Mouse (Mus musculus) CH12.LX (cell line): ENCODE measurements at regions not wholly inside any gene's neighbourhood (a gene's known extent, or its start where the extent isn't known, plus 50 kb on each side); places are given as distances from the start of the nearest gene placed in this dataset.

Experiments
- DNase-seq: peaks from one replicate; pipeline ENCODE4 v3.0.0-alpha.2; 2013; ENCODE audit errors: extremely low read depth
- H3K27ac ChIP-seq: 2 replicates; pipeline ENCODE4 v1.5.1; 2012; ENCODE audit warnings: low read depth, mild to moderate bottlenecking, control low read depth, moderate library complexity; ENCODE audit not compliant: insufficient read depth
- H3K27me3 ChIP-seq: replicated peaks from 2 replicates; pipeline ENCODE3; 2012; ENCODE audit warnings: inconsistent platforms
- H3K36me3 ChIP-seq, 2 experiments: replicated peaks in 1 of 2; 2 replicates each; pipeline versions ENCODE3 to v1.6.1; 2012; ENCODE audit warnings: inconsistent platforms in 1 of 2, low read length in 1 of 2, mild to moderate bottlenecking in 1 of 2, mixed read lengths in 1 of 2, moderate library complexity in 1 of 2; ENCODE audit not compliant: control insufficient read depth in 1 of 2, insufficient read depth in 1 of 2
- H3K4me1 ChIP-seq, 2 experiments: 2 replicates each; pipeline ENCODE4 v1.6.1; 2012; ENCODE audit warnings: inconsistent platforms in 1 of 2, moderate library complexity in 1 of 2; ENCODE audit not compliant: insufficient read depth in 2 of 2, control insufficient read depth in 1 of 2
- H3K4me2 ChIP-seq: 2 replicates; pipeline ENCODE4 v1.6.1; 2012; ENCODE audit warnings: low read depth, mild to moderate bottlenecking, control low read depth; ENCODE audit not compliant: poor library complexity, insufficient read depth, severe bottlenecking
- H3K4me3 ChIP-seq, 3 experiments: fragments of 150-350 bp in 1 of 3; sonication (generic) in 1 of 3; replicated peaks in 1 of 3; 2 replicates each; pipeline versions ENCODE3 to v1.5.1; 2011 to 2012; ENCODE audit warnings: low read depth in 2 of 3, low read length in 2 of 3, mild to moderate bottlenecking in 2 of 3, moderate library complexity in 2 of 3, control low read depth in 1 of 3, improper control_type of control experiment in 1 of 3, inconsistent platforms in 1 of 3, mixed read lengths in 1 of 3; ENCODE audit not compliant: poor library complexity in 1 of 3
- H3K79me2 ChIP-seq: replicated peaks from 2 replicates; pipeline ENCODE4 v1.6.1; 2012; ENCODE audit warnings: mild to moderate bottlenecking, moderate library complexity; ENCODE audit not compliant: control insufficient read depth, poor library complexity, insufficient read depth, severe bottlenecking; ENCODE audit errors: extremely low read depth
- H3K9ac ChIP-seq: 2 replicates; pipeline ENCODE4 v1.6.1; 2012; ENCODE audit warnings: low read depth, mild to moderate bottlenecking, control low read depth, moderate library complexity; ENCODE audit not compliant: insufficient read depth
- H3K9me3 ChIP-seq: replicated peaks from 2 replicates; pipeline ENCODE3; 2012; ENCODE audit warnings: low read length, inconsistent platforms, mixed read lengths
- BHLHE40 ChIP-seq: IDR thresholded peaks from 2 replicates; pipeline ENCODE4 v1.6.1; 2011; ENCODE audit warnings: mild to moderate bottlenecking, low read depth, low read length, improper control_type of control experiment
- CHD2 ChIP-seq: IDR thresholded peaks from 2 replicates; pipeline ENCODE4 v1.6.1; 2011; ENCODE audit warnings: low read length, improper control_type of control experiment
- ELF1 ChIP-seq: IDR thresholded peaks from 2 replicates; pipeline ENCODE4 v1.6.1; 2014; ENCODE audit warnings: low read depth, mild to moderate bottlenecking, inconsistent platforms, low read length, improper control_type of control experiment
- KAT2A ChIP-seq: IDR thresholded peaks from 2 replicates; pipeline ENCODE4 v1.6.1; 2012; ENCODE audit warnings: low read length, improper control_type of control experiment, inconsistent platforms; ENCODE audit not compliant: insufficient replicate concordance
- MAFK ChIP-seq: IDR thresholded peaks from 2 replicates; pipeline ENCODE4 v1.6.1; 2011; ENCODE audit warnings: low read length, improper control_type of control experiment; ENCODE audit not compliant: insufficient replicate concordance
- MAX ChIP-seq: IDR thresholded peaks from 2 replicates; pipeline ENCODE4 v1.6.1; 2011; ENCODE audit warnings: low read length, improper control_type of control experiment
- MAZ ChIP-seq: IDR thresholded peaks from 2 replicates; pipeline ENCODE4 v1.6.1; 2012; ENCODE audit warnings: low read depth, mild to moderate bottlenecking, inconsistent platforms, low read length, improper control_type of control experiment, moderate library complexity
- NRF1 ChIP-seq: IDR thresholded peaks from 2 replicates; pipeline ENCODE4 v1.6.1; 2014; ENCODE audit warnings: low read depth, mild to moderate bottlenecking, inconsistent platforms, low read length, improper control_type of control experiment, moderate library complexity
- POLR2A ChIP-seq: IDR thresholded peaks from 2 replicates; pipeline ENCODE4 v1.6.1; 2011; ENCODE audit warnings: low read depth, mild to moderate bottlenecking, improper control_type of control experiment, low read length
- RCOR1 ChIP-seq: conservative IDR thresholded peaks from 2 replicates; pipeline ENCODE4 v1.6.1; 2012; ENCODE audit warnings: low read depth, mild to moderate bottlenecking, inconsistent platforms, low read length, improper control_type of control experiment
- SIN3A ChIP-seq: IDR thresholded peaks from 2 replicates; pipeline ENCODE4 v1.6.1; 2012; ENCODE audit warnings: low read length, improper control_type of control experiment, inconsistent platforms
- SMC3 ChIP-seq: IDR thresholded peaks from 2 replicates; pipeline ENCODE4 v1.6.1; 2011; ENCODE audit warnings: low read depth, low read length, improper control_type of control experiment
- TBP ChIP-seq: conservative IDR thresholded peaks from 2 replicates; pipeline ENCODE4 v1.6.1; 2011; ENCODE audit warnings: low read depth, low read length, improper control_type of control experiment
- UBTF ChIP-seq: IDR thresholded peaks from 2 replicates; pipeline ENCODE4 v1.6.1; 2012; ENCODE audit warnings: low read depth, mild to moderate bottlenecking, inconsistent platforms, low read length, improper control_type of control experiment, moderate library complexity
- USF1 ChIP-seq: IDR thresholded peaks from 2 replicates; pipeline ENCODE4 v1.6.1; 2014; ENCODE audit warnings: low read depth, mild to moderate bottlenecking, inconsistent platforms, low read length, improper control_type of control experiment
- ZKSCAN1 ChIP-seq: IDR thresholded peaks from 2 replicates; pipeline ENCODE4 v1.6.1; 2012; ENCODE audit warnings: low read depth, inconsistent platforms, low read length, improper control_type of control experiment, borderline replicate concordance
- ZMIZ1 ChIP-seq: IDR thresholded peaks from 2 replicates; pipeline ENCODE4 v1.6.1; 2012; ENCODE audit warnings: low read depth, mild to moderate bottlenecking, inconsistent platforms, low read length, improper control_type of control experiment
- dilution Hi-C: fragments of 300-500 bp; cut with MboI; formaldehyde crosslinking; loops from 2 replicates; pipeline ENCODE4 v1.14.3; 2020; ENCODE audit warnings: low sequenced_read_pairs; ENCODE audit not compliant: extremely low pct_unique_long_range_greater_than_20kb, extremely low pct_ligation_motif_present
- in situ Hi-C: fragments of 300-500 bp; cut with MboI; formaldehyde crosslinking; loops from 3 replicates; pipeline ENCODE4 v1.14.3; 2019; ENCODE audit warnings: low sequenced_read_pairs, low pct_ligation_motif_present, low pct_unique_long_range_greater_than_20kb, mixed read lengths

DNA sequence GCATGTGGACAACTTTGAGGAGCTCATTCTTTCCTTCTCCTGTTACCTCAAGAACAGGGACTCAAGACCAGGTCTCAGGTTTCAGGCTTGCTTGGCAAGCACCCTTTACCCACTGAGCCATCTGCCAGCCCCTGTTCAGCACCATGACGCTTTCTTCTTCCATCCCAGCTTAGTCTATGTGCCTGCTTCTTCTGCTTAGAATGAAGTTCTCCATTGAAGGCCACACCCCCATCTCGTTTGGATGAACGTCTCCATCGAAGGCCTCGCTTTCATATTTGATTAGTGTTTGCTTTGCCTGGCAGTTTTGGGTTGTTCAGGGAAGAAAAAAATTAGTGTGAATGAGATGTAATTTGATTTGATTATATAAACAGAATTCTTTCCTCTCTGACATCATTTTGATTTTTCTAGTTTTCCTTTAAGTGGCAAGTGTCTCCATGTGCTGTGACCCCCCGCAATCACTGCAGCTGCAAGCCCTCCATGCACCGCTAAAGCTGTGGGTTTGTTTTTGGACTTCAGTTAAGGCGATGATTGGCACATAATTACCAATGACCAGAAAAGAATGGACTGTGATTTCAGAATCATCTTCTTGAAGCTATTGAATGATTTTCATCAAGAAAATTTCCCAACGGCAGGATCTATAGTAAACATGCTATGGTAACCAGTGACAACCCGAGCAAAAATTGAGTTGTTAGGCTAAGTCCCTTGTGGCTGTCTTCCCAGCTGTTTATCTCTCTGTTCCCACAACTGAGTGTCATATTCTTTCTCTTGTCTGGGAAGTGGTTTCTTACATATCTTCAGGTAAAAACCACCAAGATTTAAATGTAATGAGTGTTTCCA, 106.4 kb upstream of the D1Pas1 start:
- H3K9ac ChIP-seq, result no peak overlapping the region
- TF ChIP-seq ZKSCAN1, result no peak
- no peak for TF ChIP-seq NRF1
- no peak for TF ChIP-seq SIN3A
- no peak for TF ChIP-seq SMC3
- no peak for TF ChIP-seq ZMIZ1
- no peak for TF ChIP-seq MAFK
- TF ChIP-seq UBTF, result no peak
- no peak for DNase-seq
- dilution Hi-C loops, result no loop called here
- H3K9me3 ChIP-seq, result no peaks in the 10 kb centered on the region
- no peaks in the 10 kb centered on the region for H3K36me3 ChIP-seq
- no peak overlapping the region for H3K4me2 ChIP-seq
- no peak overlapping the region for H3K27ac ChIP-seq
- in situ Hi-C loops, result no loop called here
- H3K79me2 ChIP-seq, result no peaks in the 10 kb centered on the region
- H3K4me3 ChIP-seq, result no peak overlapping the region
- H3K27me3 ChIP-seq, result no peaks in the 10 kb centered on the region
- peaks cover 0 to 27% of the 10 kb centered on the region in 2 experiments; a peak in 2 of 4 replicates for H3K4me1 ChIP-seq

DNA sequence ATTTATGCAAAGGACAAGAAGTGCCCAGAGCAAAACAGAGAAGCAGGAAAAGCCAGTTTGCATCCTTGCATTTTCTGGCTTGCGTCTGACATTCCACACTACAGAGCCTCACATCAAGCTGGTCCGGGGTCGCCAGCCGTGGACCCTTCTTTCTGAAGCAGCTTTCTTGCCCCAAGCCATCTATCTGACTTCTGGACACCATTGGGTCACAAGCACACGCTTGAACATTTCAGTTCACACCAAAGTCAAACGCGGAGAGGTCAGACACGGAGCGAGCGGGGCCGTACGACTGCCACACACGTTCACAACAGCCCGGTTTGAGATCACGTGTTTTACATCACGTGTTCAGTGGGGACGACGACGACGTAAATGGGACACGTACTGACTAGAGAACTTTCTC, 108.9 kb upstream of the D1Pas1 start:
- Histone ChIP-seq H3K4me1 (peaks cover 3 to 28% of the 10 kb centered on the region in 2 experiments; a peak in 3 of 4 replicates), H3K9me3 (no peaks in the 10 kb centered on the region), H3K4me3 (no peak overlapping the region), H3K9ac (no peak overlapping the region), H3K27ac (no peak overlapping the region), H3K36me3 (no peaks in the 10 kb centered on the region), H3K79me2 (no peaks in the 10 kb centered on the region), H3K27me3 (no peaks in the 10 kb centered on the region), H3K4me2 (no peak overlapping the region)
- dilution Hi-C loops (no loop called here), in situ Hi-C loops (no loop called here)
- DNase-seq, result no peak
- TF ChIP-seq RCOR1, result no peak
- no peak for TF ChIP-seq CHD2
- TF ChIP-seq MAX, result no peak
- TF ChIP-seq POLR2A, result no peak
- no peak for TF ChIP-seq MAZ
- TF ChIP-seq KAT2A, result no peak
- TF ChIP-seq BHLHE40, result no peak
- no peak for TF ChIP-seq NRF1
- TF ChIP-seq TBP, result no peak
- no peak for TF ChIP-seq SIN3A
- no peak for TF ChIP-seq ELF1
- TF ChIP-seq USF1, result no peak
